Mouse (Mus musculus) bone marrow macrophage, adult 2 months (primary cell): Measurements from ENCODE around the gene Nkain2.

Experiments used
- CTCF ChIP-seq: IDR thresholded peaks from 2 replicates; pipeline ENCODE4 v1.5.1; 2012; ENCODE audit warnings: low read depth, mild to moderate bottlenecking, low read length, moderate library complexity
- POLR2A ChIP-seq: IDR thresholded peaks from 2 replicates; pipeline ENCODE4 v1.6.1; 2012; ENCODE audit warnings: mild to moderate bottlenecking, low read depth, low read length, borderline replicate concordance

DNA sequence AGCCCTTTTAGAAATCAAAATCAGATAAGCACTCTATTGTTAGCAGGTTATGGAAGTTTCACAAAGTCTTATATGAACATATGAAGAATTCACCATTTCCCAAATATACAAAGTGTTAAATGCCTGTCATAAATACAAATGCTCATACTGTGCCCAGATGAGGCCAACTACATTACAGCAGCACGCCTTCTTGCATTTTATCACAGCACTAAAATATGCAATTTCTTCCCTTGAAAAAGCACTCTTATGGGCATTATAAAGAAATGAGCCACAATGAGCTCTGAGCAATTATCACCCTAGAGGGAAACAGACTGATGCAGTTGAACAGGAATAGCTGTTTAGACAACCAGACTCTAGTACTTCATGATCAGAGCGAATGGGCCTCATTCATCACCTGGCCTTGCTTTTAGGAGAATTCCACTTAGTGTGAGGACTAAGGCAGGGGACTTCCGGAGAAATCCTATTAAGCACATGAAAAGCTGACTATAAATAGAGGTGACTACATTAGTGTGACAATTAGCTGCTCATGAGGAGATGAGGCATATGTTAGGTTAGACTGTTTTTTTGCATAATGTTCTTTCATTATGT, 450.2 kb downstream of the Nkain2 start:
- no peak for TF ChIP-seq CTCF
- TF ChIP-seq POLR2A: no peak
